Mouse (Mus musculus) small intestine, adult 2 months (tissue): ENCODE data around the gene Gpc6. TPM values are rescaled to one million over a fixed set of nuclear protein-coding genes. Genes with fewer than 3 reads are reported as not detected.

Source experiments
- H3K27ac ChIP-seq: fragments of 200-500 bp; 2 replicates; pipeline ENCODE4 v1.5.1; 2012; ENCODE audit warnings: low read depth, low read length, control low read depth, inconsistent platforms; ENCODE audit not compliant: insufficient read depth
- H3K27me3 ChIP-seq: fragments of 200-500 bp; 2 replicates; pipeline ENCODE4 v1.6.1; 2012; ENCODE audit warnings: mild to moderate bottlenecking, moderate library complexity, low read length, inconsistent platforms; ENCODE audit not compliant: control insufficient read depth, insufficient read depth
- H3K36me3 ChIP-seq: fragments of 200-500 bp; 2 replicates; pipeline ENCODE4 v1.6.1; 2012; ENCODE audit warnings: mild to moderate bottlenecking, low read length, control low read depth, inconsistent platforms; ENCODE audit not compliant: control insufficient read depth, insufficient read depth
- H3K4me1 ChIP-seq: fragments of 200-500 bp; 2 replicates; pipeline ENCODE4 v1.6.1; 2012; ENCODE audit warnings: low read length, inconsistent platforms, mixed read lengths; ENCODE audit not compliant: control insufficient read depth, insufficient read depth, insufficient read length
- H3K4me3 ChIP-seq: fragments of 200-500 bp; 2 replicates; pipeline ENCODE4 v1.5.1; 2012; ENCODE audit warnings: low read depth, mild to moderate bottlenecking, control low read depth, inconsistent platforms, low read length, moderate library complexity
- CTCF ChIP-seq: fragments of 200-500 bp; IDR thresholded peaks from 2 replicates; pipeline ENCODE4 v1.5.1; 2012; ENCODE audit warnings: low read depth, mild to moderate bottlenecking, control low read depth, inconsistent platforms, low read length, moderate library complexity, mixed read lengths; ENCODE audit not compliant: insufficient replicate concordance, insufficient read length; ENCODE audit errors: extremely low read depth
- POLR2A ChIP-seq: fragments of 200-500 bp; IDR thresholded peaks from 2 replicates; pipeline ENCODE4 v1.6.1; 2012; ENCODE audit warnings: low read depth, mild to moderate bottlenecking, control low read depth, inconsistent platforms, low read length, moderate library complexity
- WGBS: fragments of 180-500 bp; shearing (Covaris S2); methylation state at CpG from one replicate; pipeline ENCODE4 v1.1.7; 2018; 5-methylcytosine and 5-hydroxymethylcytosine counted together
- polyA plus RNA-seq: library from polyadenylated mRNA; depleted of rRNA; stranded (reverse); fragments of >200 nt; gene quantifications from 2 replicates; pipeline ENCODE4 v1.2.3, GENCODE M21; 2012

Gpc6 gene
- polyA plus RNA-seq, 1 experiment = 0.81 TPM

DNA sequence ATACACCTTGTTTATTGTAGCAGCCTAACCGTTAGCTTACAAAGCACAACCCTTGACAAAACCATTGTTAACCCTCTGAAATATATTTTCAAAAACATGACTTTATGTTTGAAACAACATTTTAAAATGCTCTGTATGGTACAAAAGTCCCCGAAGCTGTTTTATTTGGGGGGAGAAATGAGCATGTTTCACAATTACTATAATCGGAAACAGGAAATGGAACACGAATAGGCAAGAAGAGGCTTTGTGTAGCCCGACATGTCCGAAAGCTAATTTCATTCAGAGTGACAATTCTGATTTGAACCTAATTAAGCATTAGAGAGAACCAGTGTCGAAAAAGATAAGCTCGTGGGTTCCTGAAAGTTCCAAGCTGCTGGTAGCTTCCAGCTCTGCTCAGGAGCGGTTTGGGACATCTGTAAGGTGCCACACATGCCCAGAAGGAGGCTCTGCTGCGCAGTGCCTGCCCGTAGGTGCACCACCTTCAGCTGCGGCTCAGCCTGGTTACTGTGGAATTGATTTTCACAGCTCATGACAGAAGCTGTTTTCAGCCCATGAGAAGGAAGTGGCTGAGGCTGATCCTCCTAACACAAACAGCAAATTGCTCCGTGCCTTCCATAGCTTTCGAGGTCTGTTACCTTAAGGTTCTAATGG lies 12.9 kb downstream of the Gpc6 start:
- WGBS = 65% methylated on average over 14 of the region's 14 CpGs
- Histone ChIP-seq H3K4me1 (no peaks in the 10 kb centered on the region), H3K4me3 (no peak overlapping the region), H3K27me3 (no peaks in the 10 kb centered on the region), H3K36me3 (no peaks in the 10 kb centered on the region), H3K27ac (no peak overlapping the region)
- no peak for TF ChIP-seq CTCF

DNA sequence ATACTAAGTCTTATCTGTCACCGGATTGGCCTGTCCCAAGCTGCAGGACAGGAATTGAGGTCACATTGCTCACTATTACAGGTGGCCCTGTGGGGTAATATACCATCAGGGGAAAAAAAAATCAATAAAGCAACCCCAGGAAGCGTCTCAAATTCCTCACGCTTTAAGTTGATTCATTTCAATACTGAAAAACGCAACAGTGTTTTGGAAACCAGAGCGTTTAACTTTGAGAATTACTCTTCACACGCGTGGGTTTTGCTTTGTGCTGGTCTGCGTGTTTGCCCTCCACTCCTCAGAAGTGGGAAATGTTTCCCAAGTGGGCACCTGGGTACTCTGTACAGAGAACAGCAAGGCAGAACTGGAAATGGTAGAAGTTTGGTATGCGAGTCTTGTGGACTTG lies 13.6 kb downstream of the Gpc6 start:
- H3K27me3 ChIP-seq = no peaks in the 10 kb centered on the region
- no peak overlapping the region for H3K27ac ChIP-seq
- no peaks in the 10 kb centered on the region for H3K4me1 ChIP-seq
- H3K36me3 ChIP-seq = no peaks in the 10 kb centered on the region
- TF ChIP-seq POLR2A = no peak
- TF ChIP-seq CTCF = no peak
- no peak overlapping the region for H3K4me3 ChIP-seq
- WGBS = 80% methylated on average over 9 of the region's 9 CpGs

DNA sequence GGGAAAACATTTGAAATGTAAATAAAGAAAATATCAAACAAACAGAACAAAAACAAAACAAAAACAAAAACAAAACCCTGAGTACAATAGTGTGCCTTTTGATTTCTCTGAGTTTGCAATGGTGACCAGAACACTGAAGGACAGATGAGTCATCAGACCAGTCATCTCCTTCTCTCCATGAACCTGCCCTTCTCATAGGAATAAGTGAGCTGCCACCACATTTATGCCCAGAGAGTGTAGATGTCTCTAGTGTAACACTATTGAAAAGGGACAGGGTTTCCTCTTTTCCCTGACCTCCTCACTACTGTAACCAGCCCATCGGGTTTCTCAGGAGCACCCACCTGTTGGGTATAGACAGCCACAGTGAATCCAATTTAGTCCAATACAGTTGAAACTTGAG lies 14.4 kb downstream of the Gpc6 start:
- Histone ChIP-seq H3K4me3 (no peak overlapping the region), H3K4me1 (no peaks in the 10 kb centered on the region), H3K36me3 (no peaks in the 10 kb centered on the region), H3K27me3 (no peaks in the 10 kb centered on the region), H3K27ac (no peak overlapping the region)
- TF ChIP-seq CTCF (no peak), POLR2A (no peak)
- 78% methylated on average over 1 of the region's 1 CpGs for WGBS

DNA sequence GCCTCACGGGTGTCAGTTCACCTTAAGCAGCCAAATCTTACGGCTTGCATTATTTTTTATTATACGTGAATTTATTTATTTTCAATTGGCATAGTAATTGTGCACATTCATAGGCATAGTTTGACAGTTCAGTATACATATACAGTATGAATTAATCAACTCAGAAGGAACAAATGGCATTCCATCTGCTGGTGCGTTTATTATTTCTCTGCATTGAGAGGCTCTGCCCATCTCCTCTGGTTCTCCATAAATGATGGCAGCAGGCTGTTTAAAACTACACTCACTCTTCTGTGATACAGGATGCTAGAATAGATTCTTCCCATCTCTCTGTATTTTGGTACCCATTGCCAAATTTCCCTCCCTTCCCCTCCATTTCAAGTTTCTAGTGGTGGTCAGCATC lies 16.7 kb downstream of the Gpc6 start:
- Histone ChIP-seq H3K4me1 (no peaks in the 10 kb centered on the region), H3K4me3 (no peak overlapping the region), H3K27ac (no peak overlapping the region), H3K27me3 (no peaks in the 10 kb centered on the region), H3K36me3 (no peaks in the 10 kb centered on the region)
- TF ChIP-seq POLR2A = no peak
- no peak for TF ChIP-seq CTCF
- 89% methylated on average over 4 of the region's 4 CpGs for WGBS

DNA sequence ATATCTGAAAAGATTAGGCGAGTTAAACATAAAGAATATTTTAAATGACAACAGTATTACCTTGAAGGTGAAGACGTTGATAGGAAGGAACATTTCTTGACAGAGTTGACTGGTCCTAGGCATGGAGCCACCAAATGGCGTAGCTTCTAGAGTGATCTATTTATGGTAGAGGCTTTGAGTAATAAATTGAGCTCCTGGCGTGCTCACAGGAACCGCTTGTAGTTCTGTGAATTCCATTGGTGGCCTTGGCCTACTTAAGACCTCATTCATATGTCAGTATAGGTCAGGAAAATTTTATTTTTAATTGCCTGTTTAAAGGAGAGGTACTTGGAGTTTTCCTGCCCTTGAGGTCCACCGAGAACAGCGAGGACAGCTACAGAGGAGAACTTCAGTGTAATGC lies 18.6 kb downstream of the Gpc6 start:
- Histone ChIP-seq H3K4me1 (no peaks in the 10 kb centered on the region), H3K4me3 (no peak overlapping the region), H3K27me3 (no peaks in the 10 kb centered on the region), H3K27ac (no peak overlapping the region), H3K36me3 (no peaks in the 10 kb centered on the region)
- WGBS = 85% methylated on average over 7 of the region's 7 CpGs
- TF ChIP-seq POLR2A (no peak), CTCF (no peak)

DNA sequence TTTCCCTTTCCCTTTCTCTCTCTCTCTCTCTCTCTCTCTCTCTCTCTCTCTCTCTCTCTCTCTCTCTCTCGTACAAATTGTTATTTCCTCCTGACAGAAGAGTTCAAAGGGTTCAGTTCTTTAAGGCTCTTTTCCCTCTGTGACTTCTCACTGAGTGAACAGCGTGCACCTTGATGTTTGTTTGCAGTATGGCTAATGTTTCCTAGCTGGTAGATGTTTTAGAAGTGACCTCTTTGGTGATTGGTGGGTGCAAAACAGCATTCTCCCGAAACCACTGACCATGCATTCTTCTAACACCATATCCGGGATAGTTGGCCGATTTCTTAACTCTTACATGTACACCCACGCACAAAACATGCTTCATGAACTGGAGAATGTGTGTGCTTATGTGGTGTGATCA lies 20.9 kb downstream of the Gpc6 start:
- no peaks in the 10 kb centered on the region for H3K4me1 ChIP-seq
- H3K27ac ChIP-seq = no peak overlapping the region
- H3K36me3 ChIP-seq = no peaks in the 10 kb centered on the region
- 45% methylated on average over 6 of the region's 6 CpGs for WGBS
- no peaks in the 10 kb centered on the region for H3K27me3 ChIP-seq
- no peak overlapping the region for H3K4me3 ChIP-seq
- TF ChIP-seq CTCF (no peak), POLR2A (no peak)

DNA sequence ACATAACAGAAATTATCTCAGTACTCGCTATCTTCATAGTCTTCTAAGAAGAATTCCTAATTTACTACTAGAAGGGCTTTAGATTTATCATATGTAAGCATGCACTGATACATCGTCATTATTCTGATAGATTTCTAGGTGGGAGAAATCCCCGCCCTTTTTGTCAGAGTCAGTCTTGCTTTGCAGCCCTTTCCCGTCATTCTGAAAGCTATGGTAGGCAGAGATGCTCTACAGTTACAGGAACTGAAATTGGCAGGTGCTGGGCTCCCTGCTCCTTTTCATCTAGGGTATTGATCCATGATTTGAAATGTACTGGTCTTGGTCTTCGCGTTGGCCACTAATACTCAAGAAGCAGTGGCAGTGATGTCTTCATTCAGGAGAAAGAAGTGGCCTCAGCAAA lies 22.3 kb downstream of the Gpc6 start:
- no peaks in the 10 kb centered on the region for H3K36me3 ChIP-seq
- no peak overlapping the region for H3K4me3 ChIP-seq
- H3K27me3 ChIP-seq = no peaks in the 10 kb centered on the region
- 80% methylated on average over 6 of the region's 6 CpGs for WGBS
- H3K27ac ChIP-seq = no peak overlapping the region
- TF ChIP-seq CTCF (no peak), POLR2A (no peak)
- no peaks in the 10 kb centered on the region for H3K4me1 ChIP-seq
